Mouse (Mus musculus) limb, embryonic 14.5 days (tissue): ENCODE results near the gene Siglec1. TPM values are rescaled to one million over a fixed set of nuclear protein-coding genes. Genes with fewer than 3 reads are reported as not detected.

Experiments used
- ATAC-seq: fragments of 200-750 bp; cut with Nextera tagmentation; 2 replicates; pipeline ENCODE4 v1.8.0; 2017; ENCODE audit warnings: low read depth, moderate number of reproducible peaks, moderate TSS enrichment; ENCODE audit not compliant: low FRiP score
- DNase-seq: peaks from one replicate; pipeline ENCODE4 v3.0.0-alpha.2; 2015; ENCODE audit warnings: low spot score
- H3K27ac ChIP-seq: fragments of 300-500 bp; sonication (generic); replicated peaks from 2 replicates; pipeline ENCODE4 v1.5.1; 2014; ENCODE audit warnings: low read depth, mild to moderate bottlenecking, low read length, moderate library complexity, mixed read lengths
- H3K27me3 ChIP-seq: fragments of 300-500 bp; sonication (generic); 2 replicates; pipeline ENCODE4 v1.6.1; 2014; ENCODE audit warnings: low read length, mixed read lengths; ENCODE audit not compliant: control insufficient read depth, insufficient read depth
- H3K36me3 ChIP-seq: fragments of 300-500 bp; sonication (generic); 2 replicates; pipeline ENCODE4 v1.6.1; 2014; ENCODE audit warnings: mild to moderate bottlenecking, low read length, moderate library complexity, mixed read lengths; ENCODE audit not compliant: control insufficient read depth, insufficient read depth
- H3K4me1 ChIP-seq: fragments of 300-500 bp; sonication (generic); 2 replicates; pipeline ENCODE4 v1.6.1; 2014; ENCODE audit warnings: antibody characterized with exemption, low read length, mixed read lengths; ENCODE audit not compliant: control insufficient read depth, insufficient read depth
- H3K4me2 ChIP-seq: fragments of 300-500 bp; sonication (generic); replicated peaks from 2 replicates; pipeline ENCODE4 v1.6.1; 2014; ENCODE audit warnings: low read depth, mild to moderate bottlenecking, low read length, moderate library complexity; ENCODE audit not compliant: severe bottlenecking
- H3K4me3 ChIP-seq: fragments of 300-500 bp; sonication (generic); replicated peaks from 2 replicates; pipeline ENCODE4 v1.5.1; 2014; ENCODE audit warnings: low read length
- H3K9ac ChIP-seq: fragments of 300-500 bp; sonication (generic); 2 replicates; pipeline ENCODE4 v1.6.1; 2014; ENCODE audit warnings: mild to moderate bottlenecking, low read depth, low read length, moderate library complexity; ENCODE audit not compliant: severe bottlenecking
- H3K9me3 ChIP-seq: fragments of 300-500 bp; sonication (generic); 2 replicates; pipeline ENCODE4 v1.6.1; 2016; ENCODE audit warnings: low read length; ENCODE audit not compliant: control insufficient read depth
- POLR2A ChIP-seq: fragments of 200-500 bp; IDR thresholded peaks from 2 replicates; pipeline ENCODE4 v1.8.0; 2012; ENCODE audit warnings: inconsistent platforms, mild to moderate bottlenecking, moderate library complexity, borderline replicate concordance; ENCODE audit not compliant: insufficient read depth, insufficient read length; ENCODE audit errors: extremely low read depth
- WGBS: fragments of 180-500 bp; shearing (Covaris S2); extraction: QIAGEN DNeasy Blood & Tissue Kit; methylation state at CpG from one replicate; pipeline ENCODE4 v1.1.7; 2014; 5-methylcytosine and 5-hydroxymethylcytosine counted together
- polyA plus RNA-seq, 2 experiments: library from polyadenylated mRNA; depleted of rRNA in 1 of 2; stranded (reverse) in 1 of 2; unstranded in 1 of 2; fragments of >200 nt; fragmentation: Nextera tagmentation in 1 of 2; extraction: Ambion mirVana in 1 of 2; gene quantifications; 2 replicates each; pipeline versions ENCODE4 v1.2.1 to v1.2.3; 2012 to 2014

Siglec1 gene
- polyA plus RNA-seq, 2 experiments: 0.51 to 0.87 TPM

DNA sequence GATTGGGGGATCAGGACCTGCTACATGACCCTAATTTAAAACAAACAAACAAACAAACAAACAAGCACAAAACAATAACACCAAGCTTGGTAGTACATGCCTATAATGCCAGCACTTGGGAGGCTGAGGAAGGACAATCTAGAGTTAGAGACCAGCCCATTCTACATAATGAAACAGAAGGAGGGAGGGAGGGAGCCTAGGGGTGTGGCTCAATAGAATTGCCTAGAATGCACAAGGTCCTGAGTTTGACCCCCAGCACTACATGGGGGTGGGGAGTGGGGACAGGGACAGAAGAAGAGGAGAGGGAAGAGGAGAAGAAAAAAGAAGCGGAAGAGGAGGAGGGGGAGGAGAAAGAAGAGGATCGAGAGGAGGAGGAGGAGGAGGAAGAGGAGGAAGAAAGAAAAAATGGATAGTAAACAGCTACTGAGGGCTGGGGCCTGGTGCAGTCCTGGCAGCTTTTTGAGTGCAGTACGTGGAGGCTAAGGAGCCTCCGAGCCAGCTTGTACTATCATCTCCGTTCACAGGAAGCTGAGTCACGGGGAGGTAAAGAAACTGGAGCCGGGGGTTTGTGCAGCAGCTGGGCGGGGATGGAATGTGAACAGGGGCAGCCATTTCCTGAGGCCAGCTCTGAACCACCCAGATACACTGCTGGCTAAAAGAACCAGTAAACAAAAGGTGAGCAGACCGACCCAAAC lies 9.7 kb upstream of the Siglec1 start:
- Histone ChIP-seq H3K9ac (no peak overlapping the region), H3K36me3 (no peaks in the 10 kb centered on the region), H3K27me3 (no peaks in the 10 kb centered on the region), H3K4me3 (0 out of 2 replicates have a peak overlapping the region, but pooled peaks have one; percentile 2), H3K27ac (peak overlapping the region; percentile 67), H3K4me2 (peak overlapping the region; percentile 36), H3K4me1 (peaks cover 9% of the 10 kb centered on the region), H3K9me3 (no peaks in the 10 kb centered on the region)
- WGBS: 7% methylated on average over 9 of the region's 9 CpGs
- peak; percentile 75 for DNase-seq
- no peak for TF ChIP-seq POLR2A
- peak; percentile 77; the same call in 1 of the 2 replicates for ATAC-seq

DNA sequence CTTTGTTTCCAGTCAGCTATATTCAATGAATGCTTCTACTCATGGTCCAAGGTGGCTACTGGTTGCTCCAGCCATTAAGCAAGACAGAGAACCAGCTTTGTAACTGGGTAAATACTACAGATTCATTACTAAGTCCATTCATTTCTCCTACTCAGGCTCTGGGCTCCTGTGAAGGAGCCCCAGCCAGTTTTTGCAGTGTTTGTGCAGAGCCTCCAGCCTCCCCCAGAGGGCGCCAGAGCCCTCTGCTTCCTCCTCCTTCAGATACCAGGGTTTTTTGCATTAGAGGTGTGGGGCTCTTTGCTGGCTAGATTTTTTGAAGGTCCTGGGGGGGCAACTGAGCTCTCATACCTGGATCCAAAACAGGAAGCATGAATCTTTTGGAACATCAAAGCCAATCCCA lies 8.3 kb upstream of the Siglec1 start:
- no peaks in the 10 kb centered on the region for H3K36me3 ChIP-seq
- no peaks in the 10 kb centered on the region for H3K27me3 ChIP-seq
- no peak overlapping the region for H3K4me2 ChIP-seq
- H3K4me3 ChIP-seq: no peak overlapping the region
- no peak for TF ChIP-seq POLR2A
- no peak overlapping the region for H3K27ac ChIP-seq
- DNase-seq (peak; percentile 84), ATAC-seq (peak; percentile 39; the same call in 1 of the 2 replicates)
- 5% methylated on average over 1 of the region's 1 CpGs for WGBS
- H3K9ac ChIP-seq: no peak overlapping the region
- H3K4me1 ChIP-seq: peaks cover 9% of the 10 kb centered on the region
- H3K9me3 ChIP-seq: no peaks in the 10 kb centered on the region

DNA sequence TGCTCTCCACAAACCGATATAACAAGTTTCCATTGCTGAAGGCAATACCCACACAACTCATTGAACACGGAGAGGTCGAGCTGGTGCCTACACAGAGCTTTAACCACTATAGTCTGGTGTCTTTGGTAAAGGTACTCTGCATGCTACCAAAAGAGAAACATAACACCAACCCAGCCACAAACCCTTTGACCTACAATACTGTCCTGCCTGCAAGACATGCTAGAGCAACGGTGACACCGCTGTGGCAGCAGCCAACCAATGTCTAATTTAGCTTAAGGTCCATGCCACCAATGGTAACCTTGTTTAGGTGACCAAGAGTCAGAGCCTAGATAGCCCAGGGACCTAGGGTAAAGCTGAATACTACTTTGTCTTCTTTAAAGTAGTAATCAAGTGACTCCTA lies 7.0 kb upstream of the Siglec1 start:
- Histone ChIP-seq H3K4me2 (no peak overlapping the region), H3K4me3 (no peak overlapping the region), H3K9me3 (no peaks in the 10 kb centered on the region), H3K27ac (no peak overlapping the region), H3K4me1 (peaks cover 9% of the 10 kb centered on the region), H3K27me3 (no peaks in the 10 kb centered on the region), H3K9ac (no peak overlapping the region), H3K36me3 (no peaks in the 10 kb centered on the region)
- no peak for TF ChIP-seq POLR2A
- ATAC-seq (no peak), DNase-seq (no peak)
- WGBS: 88% methylated on average over 5 of the region's 5 CpGs

DNA sequence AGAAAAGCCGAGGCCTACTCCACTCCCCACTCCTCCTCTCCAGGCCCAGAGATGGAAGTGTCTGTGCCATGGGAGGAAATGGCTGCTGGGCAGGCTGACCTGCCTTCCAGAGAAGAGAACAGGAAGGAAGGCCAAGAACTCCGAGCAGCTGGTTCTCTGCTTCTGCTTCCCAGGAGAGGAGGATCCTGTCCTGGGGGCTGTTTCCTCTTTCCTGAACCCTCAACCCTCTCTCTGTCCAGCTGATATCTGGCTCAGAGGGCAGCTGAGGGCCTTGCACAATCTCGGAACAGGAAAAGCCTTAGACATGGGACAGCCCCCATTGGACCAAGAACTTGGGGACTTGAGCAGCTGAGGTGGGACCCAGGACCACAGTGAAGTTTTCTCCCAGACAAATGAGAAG lies 4.3 kb upstream of the Siglec1 start:
- no peaks in the 10 kb centered on the region for H3K27me3 ChIP-seq
- no peaks in the 10 kb centered on the region for H3K9me3 ChIP-seq
- no peak for DNase-seq
- no peak for TF ChIP-seq POLR2A
- H3K4me1 ChIP-seq: no peaks in the 10 kb centered on the region
- 66% methylated on average over 3 of the region's 3 CpGs for WGBS
- H3K36me3 ChIP-seq: no peaks in the 10 kb centered on the region
- H3K9ac ChIP-seq: no peak overlapping the region
- no peak for ATAC-seq
- H3K4me2 ChIP-seq: no peak overlapping the region
- H3K27ac ChIP-seq: no peak overlapping the region
- no peak overlapping the region for H3K4me3 ChIP-seq

DNA sequence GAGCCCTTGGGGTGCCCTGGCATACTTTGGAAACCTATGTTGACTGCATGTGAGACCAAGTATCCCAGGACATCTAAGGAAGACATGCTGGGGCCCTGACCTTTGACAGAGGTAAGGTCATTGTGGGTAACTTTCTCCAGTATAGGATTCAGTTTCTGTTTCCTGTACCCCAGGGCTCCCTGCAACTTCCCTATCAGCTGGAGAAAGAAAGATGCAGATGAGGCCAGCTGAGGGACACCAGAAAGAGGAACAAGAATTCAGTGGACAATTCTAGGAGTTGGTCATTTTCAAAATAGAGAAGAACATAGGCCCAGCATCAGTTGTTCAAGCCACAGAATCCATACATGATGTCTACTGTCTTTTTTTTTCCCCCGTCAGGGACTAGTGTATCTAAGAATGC lies 3.1 kb upstream of the Siglec1 start:
- H3K9ac ChIP-seq: no peak overlapping the region
- no peaks in the 10 kb centered on the region for H3K4me1 ChIP-seq
- no peaks in the 10 kb centered on the region for H3K9me3 ChIP-seq
- H3K4me3 ChIP-seq: no peak overlapping the region
- no peaks in the 10 kb centered on the region for H3K36me3 ChIP-seq
- no peak for ATAC-seq
- TF ChIP-seq POLR2A: no peak
- DNase-seq: no peak
- H3K27me3 ChIP-seq: no peaks in the 10 kb centered on the region
- H3K4me2 ChIP-seq: no peak overlapping the region
- 86% methylated on average over 1 of the region's 1 CpGs for WGBS
- H3K27ac ChIP-seq: no peak overlapping the region
